Mouse (Mus musculus): Measurements from ENCODE around the gene Psmb1. TPM values are rescaled to one million over a fixed set of nuclear protein-coding genes. Genes with fewer than 3 reads are reported as not detected.
"Not testable (repeated sequence)": the region's sequence is repeated elsewhere in the genome, so short reads cannot be mapped to it uniquely, and the experiment has no call there.

Psmb1 gene
- polyA plus RNA-seq, 1 experiment = 174 TPM

DNA sequence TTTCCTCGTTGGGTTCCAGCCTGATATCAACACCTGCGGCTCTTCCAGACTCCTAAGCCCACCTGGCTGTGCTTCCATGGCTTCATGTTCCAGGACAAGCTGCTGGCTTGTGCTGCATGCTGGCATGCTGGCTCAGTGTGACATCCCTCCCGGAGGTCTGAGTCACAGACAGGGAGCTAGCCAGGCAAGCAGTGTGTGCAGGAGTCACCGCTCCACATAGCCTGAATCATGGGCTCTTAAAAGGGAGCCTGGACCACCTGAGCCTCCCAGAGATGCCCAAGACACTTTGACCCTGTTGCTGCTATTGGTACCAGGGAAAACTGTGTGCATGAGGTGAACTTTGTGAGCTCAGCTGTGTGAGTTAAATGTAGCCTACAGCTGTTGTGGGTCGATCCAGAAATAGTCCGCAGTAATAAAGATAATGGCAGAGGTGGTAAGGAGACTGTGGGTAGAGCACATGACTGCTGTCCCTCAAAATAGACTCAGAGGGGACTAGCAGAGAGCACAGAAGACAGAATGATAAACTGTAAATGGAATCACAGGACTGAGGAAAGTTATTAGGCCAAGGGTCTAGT, 37.5 kb downstream of the Psmb1 start:
- DNase-seq (ENCODE audit: low read depth) = no peak

DNA sequence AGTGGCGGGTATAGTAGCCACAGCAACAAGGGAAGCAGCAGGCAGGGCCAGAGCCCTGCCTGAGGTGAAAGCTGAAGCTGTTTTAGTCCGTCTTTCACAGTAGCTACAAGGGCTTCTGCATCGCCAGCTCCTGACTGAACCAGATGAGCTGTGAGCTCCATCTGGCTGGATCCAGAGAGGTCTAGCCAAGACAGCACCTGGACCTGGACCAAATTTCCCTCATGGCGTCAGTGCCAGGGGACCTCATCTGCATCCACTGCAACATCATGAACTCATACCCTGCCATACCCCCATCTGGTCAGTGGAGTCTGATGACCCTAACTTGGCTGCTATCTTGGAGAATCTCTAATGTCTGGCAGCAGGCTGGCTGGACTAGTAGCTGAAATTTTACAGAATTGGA, 39.8 kb downstream of the Psmb1 start:
- no peak for DNase-seq (ENCODE audit: low read depth)

DNA sequence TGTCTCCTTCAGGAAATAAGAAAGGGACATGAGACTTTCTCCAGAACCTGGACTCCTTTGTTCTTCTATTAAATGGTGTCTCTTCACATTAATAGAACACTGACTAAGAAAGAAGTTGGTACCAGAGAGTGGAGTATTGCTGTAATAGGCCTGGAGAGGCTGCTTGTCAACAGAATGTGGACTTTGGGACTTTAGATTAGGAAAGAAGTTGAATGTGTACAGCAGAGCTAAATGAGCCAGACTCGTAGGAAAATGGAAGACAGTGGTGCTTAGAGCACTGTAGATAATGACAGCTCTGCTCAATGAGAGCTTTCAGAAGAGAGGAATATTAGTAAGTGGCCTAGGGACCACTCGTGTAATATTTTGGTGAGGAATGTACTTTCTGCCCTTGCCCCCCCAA, 43.0 kb downstream of the Psmb1 start:
- no peak for DNase-seq (ENCODE audit: low read depth)

GRCm38 (mm10) chr17:15455203-15455602, 44.3 kb downstream of the Psmb1 start:
- no peak for DNase-seq (ENCODE audit: low read depth)

DNA sequence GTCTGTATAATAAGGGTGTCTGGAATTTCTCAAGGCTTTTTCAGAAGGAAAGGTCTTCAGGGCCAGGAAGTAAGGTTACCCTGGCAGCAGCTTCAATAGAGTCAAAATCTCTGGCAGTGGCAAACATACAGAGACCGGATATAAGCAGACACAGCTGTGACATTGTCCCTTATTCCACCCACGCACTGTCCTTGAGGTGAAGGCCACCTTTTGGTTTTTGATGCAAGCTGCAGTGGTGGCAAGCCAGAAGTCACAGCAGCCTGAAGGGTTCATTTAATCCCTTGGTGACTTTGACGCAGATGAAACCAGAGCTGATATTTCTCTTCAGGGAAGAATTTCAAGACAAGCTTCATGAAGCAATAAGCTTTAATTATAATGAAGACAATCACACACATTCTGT, 49.9 kb downstream of the Psmb1 start:
- no peak for DNase-seq (ENCODE audit: low read depth)

GRCm38 (mm10) chr17:15449144-15449543, 50.4 kb downstream of the Psmb1 start:
- not testable (repeated sequence) for DNase-seq (ENCODE audit: low read depth)

DNA sequence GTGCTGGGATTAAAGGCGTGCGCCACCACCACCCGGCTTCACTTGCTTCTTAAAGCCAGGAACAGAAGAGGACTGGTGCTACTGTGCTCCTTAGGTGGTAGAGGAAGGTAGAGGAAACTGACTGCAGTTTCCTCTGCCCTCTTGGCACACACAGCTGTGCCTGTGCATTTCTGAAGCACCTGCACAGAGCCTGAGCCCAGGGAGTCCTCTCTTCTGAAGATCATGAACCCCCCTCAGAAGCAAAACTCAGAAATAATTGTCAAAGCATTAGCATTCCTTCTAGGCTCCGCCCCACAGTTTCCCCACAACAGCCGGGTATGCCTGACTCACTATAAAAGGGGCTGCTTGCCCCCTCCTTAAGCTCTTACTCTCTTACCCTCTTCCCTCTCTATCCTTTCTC, 51.7 kb downstream of the Psmb1 start:
- DNase-seq (ENCODE audit: low read depth) = no peak

GRCm38 (mm10) chr17:15445421-15445820, 54.1 kb downstream of the Psmb1 start:
- DNase-seq (ENCODE audit: low read depth) = no peak

DNA sequence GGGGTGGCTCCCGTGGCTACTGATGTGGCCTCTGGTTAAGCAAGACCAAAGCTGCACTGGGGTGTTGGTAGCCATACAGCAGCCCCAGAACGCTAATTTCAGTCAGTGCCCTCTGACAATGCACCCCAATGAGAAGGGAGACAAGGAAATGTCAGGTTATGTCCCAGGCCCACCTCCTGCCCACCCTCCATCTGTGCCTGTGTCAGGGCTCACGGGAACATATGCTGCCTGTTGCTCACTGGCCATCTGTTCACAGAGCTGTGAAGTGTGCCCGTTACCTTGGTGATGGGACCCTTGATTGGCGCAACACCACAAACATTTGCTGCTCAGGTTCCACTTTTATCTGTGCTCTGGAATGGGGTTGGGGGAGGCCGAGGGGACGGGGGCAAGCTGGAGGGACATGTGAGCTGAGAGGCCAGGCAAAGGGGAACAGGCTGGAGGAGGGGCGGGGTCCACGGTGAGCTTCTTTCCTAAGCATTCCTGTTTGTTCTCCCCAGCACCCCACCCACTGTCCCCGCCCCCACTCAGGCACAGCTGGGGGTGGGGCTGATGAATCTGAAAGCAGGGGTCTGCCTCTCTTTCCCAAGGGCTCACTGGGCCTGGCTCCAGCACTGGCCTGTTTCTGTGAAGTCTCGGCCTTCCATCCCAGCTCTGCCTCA, 59.0 kb downstream of the Psmb1 start:
- DNase-seq (ENCODE audit: low read depth) = no peak

- no peak for DNase-seq (ENCODE audit: low read depth)
These were observed 59.5 kb downstream of the Psmb1 start for GRCm38 (mm10) chr17:15440067-15440462.

DNA sequence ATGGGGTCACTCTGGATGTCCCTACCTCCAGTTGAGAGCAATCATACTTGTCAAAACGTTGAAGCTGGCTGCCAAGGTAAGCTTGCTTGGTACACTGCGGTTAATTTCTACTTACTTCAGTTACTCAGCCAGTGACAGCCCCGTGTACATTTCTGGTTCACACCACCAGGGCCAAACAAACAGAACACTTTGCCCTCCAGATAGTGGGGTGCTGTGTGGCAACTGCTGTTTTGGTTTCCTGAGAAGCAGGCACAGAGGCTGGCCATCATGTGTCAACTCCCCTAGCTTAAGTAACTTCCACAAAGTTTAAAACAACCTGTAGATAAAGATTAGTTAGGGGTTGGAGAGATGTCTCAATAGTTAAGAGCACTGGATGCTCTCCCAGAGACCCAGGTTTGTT, 64.8 kb downstream of the Psmb1 start:
- DNase-seq (ENCODE audit: low read depth) = no peak

DNA sequence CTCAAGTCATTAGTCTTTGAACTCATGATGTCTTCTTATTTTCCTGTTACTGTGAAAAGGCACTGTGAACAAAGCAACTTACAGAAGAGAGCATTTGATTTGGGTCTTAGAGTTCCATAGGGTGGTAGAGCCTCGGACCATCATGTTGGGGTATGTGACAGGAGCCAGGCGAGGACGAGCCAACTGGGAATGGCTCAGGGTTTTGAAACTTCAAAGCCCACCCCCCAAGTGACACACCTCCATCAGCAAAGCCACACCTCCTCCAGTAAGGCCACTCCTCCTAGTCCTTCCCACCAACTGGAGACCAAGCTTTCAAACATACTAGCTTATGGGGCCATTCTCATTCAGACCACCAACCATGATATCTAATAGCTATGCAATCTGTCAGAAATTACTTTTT, 67.5 kb downstream of the Psmb1 start:
- no peak for DNase-seq (ENCODE audit: low read depth)

- DNase-seq (ENCODE audit: low read depth) = no peak
These were observed 68.0 kb downstream of the Psmb1 start for GRCm38 (mm10) chr17:15431551-15431950.

DNA sequence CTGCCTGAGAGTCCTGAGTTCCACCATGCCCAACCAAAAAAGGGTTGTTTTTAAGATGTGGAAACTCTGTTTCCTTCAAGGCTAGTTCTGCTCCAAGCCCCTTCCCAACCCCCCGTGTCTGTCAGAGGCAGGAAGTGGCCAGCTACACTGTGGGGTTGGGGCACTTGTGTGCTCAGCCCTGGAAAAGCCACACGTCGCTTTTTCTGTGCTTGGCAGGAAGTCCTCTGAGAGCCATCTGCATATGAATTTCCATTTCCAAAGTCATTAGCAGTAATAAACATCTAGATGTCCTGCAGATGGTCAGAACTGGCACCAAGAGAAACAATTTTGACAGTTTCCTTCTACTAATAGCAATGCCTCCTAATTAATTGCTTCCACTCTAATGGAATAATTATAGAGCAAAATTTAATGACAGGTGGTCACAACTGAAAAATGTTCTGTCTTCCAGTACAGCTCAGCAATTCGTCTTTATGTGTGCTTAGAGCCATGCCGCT, 68.5 kb downstream of the Psmb1 start:
- no peak for DNase-seq (ENCODE audit: low read depth)

DNA sequence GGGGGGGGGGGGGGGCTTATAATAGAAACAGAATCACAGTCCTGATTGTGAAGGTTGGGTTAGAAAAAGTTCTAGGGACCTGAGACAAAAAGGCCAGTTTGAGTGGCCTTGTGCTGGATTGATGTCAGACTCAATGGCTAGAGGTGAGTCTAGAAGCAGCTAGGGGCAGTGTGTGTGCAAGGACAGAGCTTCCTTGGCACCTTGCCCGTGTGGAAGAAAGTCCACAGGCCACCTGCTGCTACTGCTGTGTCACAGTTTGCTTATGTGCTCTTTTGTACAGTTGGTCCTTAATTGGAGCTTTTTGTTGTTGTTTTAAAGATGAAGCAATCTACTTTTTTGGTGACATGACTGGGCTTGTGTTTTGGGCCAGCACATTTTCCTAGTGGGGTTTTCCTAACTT, 69.6 kb downstream of the Psmb1 start:
- no peak for DNase-seq (ENCODE audit: low read depth)

GRCm38 (mm10) chr17:15429451-15429850, 70.1 kb downstream of the Psmb1 start:
- no peak for DNase-seq (ENCODE audit: low read depth)

GRCm38 (mm10) chr17:15425931-15426330, 73.6 kb downstream of the Psmb1 start:
- no peak for DNase-seq (ENCODE audit: low read depth)

Other genes with a start within 250 kb of the Psmb1 start
- 12.0 and 17.0 TPM in 2 replicates for gene Dll1, start 122.9 kb downstream of the Psmb1 start, polyA plus RNA-seq (2012; rRNA removed)
- 12.7 and 15.1 TPM in 2 replicates for gene Fam120b, start 103.5 kb downstream of the Psmb1 start, polyA plus RNA-seq (2012; rRNA removed)
- 34.4 and 35.8 TPM in 2 replicates for gene Tbp, start 137 bp upstream of the Psmb1 start, polyA plus RNA-seq (2012; rRNA removed)
- 21.0 and 23.3 TPM in 2 replicates for gene Pdcd2, start 27.6 kb upstream of the Psmb1 start, polyA plus RNA-seq (2012; rRNA removed)
- 2.2 and 2.5 TPM in 2 replicates for gene Prdm9, start 64.6 kb upstream of the Psmb1 start, polyA plus RNA-seq (2012; rRNA removed)
- gene Chd1, start 205.2 kb upstream of the Psmb1 start, polyA plus RNA-seq (2012; rRNA removed) = 3.0 and 6.8 TPM in 2 replicates

Data from gonadal fat pad, adult 2 months (tissue).